Mouse (Mus musculus): ENCODE results near the gene Tmem184a. TPM values are rescaled to one million over a fixed set of nuclear protein-coding genes. Genes with fewer than 3 reads are reported as not detected.

The Tmem184a gene
- total and polyA plus RNA-seq, 2 experiments from 2014 or later, result 0.16 TPM; not detected in 1

DNA sequence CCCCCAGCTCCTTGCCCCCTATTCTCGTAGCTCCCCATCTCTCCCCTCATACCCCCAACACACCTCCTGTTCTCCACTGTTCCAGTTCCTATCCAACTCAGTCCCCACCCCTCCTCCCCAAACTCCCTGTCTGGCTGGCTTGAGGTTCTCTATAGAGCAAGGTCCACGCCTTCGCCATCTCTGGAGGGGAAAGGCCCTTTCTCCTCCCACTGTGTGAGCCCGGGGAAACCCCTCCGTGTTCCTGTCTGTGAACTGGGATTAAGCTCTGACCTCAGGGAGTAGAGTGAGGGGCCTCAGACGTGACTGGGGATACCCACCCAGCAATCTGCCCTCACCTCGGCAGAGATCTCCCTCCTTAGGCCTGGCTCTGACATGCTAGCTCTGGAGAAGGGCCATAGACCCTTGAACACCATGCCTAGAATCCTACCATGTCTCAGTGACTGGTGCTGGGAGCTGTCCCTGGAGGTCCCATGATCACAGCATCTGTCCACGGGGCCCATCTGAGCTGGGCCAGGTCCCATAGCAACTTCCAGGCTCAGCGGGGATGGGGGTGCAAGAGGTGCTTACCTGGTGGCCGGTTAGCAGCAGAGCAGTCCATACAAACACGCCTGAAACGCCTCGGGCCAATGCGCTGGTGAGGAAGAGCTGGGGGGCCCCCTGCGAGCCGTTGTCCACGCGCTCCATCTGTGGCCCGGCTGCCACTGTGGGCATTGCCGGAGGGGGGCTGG lies 7.2 kb downstream of the Tmem184a start:
- Histone ChIP-seq H3K4me3 (ENCODE audit: low read depth, low read length) (no peak overlapping the region), H3K27ac (ENCODE audit: low read depth, low read length) (no peak overlapping the region), H3K9ac (replicated peaks; ENCODE audit: low read length, poor library complexity, severe bottlenecking) (no peak overlapping the region), H3K36me3 (ENCODE audit: insufficient read depth, low read length) (no peaks in the 10 kb centered on the region), H3K9me3 (ENCODE audit: low read length) (no peaks in the 10 kb centered on the region), H3K27me3 (ENCODE audit: insufficient read depth, low read length) (peaks cover 6% of the 10 kb centered on the region; the same call in 1 of the 2 replicates), H3K4me2 (ENCODE audit: low read depth, low read length, poor library complexity, severe bottlenecking) (no peak overlapping the region), H3K4me1 (ENCODE audit: insufficient read depth, low read length) (no peaks in the 10 kb centered on the region)
- TF ChIP-seq CTCF (IDR thresholded peaks at IDR 0.05), result no peak
- no peak for DNase-seq (ENCODE audit: low spot score)
- 72% methylated on average over 20 of the region's 20 CpGs for WGBS
- ATAC-seq (ENCODE audit: low FRiP score), result no peak

GRCm38 (mm10) chr5:139811677-139812397 lies 7.9 kb downstream of the Tmem184a start:
- no peak for ATAC-seq (ENCODE audit: low FRiP score)

GRCm38 (mm10) chr5:139809397-139809796 lies 10.3 kb downstream of the Tmem184a start:
- TF ChIP-seq CTCF (IDR thresholded peaks at IDR 0.05), result peak; percentile 53
- no peak overlapping the region for H3K4me3 ChIP-seq (ENCODE audit: low read depth, low read length)
- DNase-seq (ENCODE audit: low spot score) (no peak), ATAC-seq (ENCODE audit: low FRiP score) (no peak)
- H3K4me2 ChIP-seq (ENCODE audit: low read depth, low read length, poor library complexity, severe bottlenecking), result no peak overlapping the region
- no peak overlapping the region for H3K27ac ChIP-seq (ENCODE audit: low read depth, low read length)
- peaks cover 6% of the 10 kb centered on the region; the same call in 1 of the 2 replicates for H3K27me3 ChIP-seq (ENCODE audit: insufficient read depth, low read length)
- 64% methylated on average over 4 of the region's 4 CpGs for WGBS
- no peaks in the 10 kb centered on the region for H3K36me3 ChIP-seq (ENCODE audit: insufficient read depth, low read length)
- no peaks in the 10 kb centered on the region for H3K9me3 ChIP-seq (ENCODE audit: low read length)
- H3K9ac ChIP-seq (replicated peaks; ENCODE audit: low read length, poor library complexity, severe bottlenecking), result no peak overlapping the region
- H3K4me1 ChIP-seq (ENCODE audit: insufficient read depth, low read length), result no peaks in the 10 kb centered on the region

More at GRCm38 (mm10) chr5:139811677-139812397, 7.9 kb downstream of the Tmem184a start:
- no peak overlapping the region for H3K27ac ChIP-seq (ENCODE audit: low read depth, low read length)
- H3K9ac ChIP-seq (replicated peaks; ENCODE audit: low read length, poor library complexity, severe bottlenecking), result no peak overlapping the region
- H3K27me3 ChIP-seq (ENCODE audit: insufficient read depth, low read length), result peaks cover 6% of the 10 kb centered on the region; the same call in 1 of the 2 replicates
- no peak overlapping the region for H3K4me3 ChIP-seq (ENCODE audit: low read depth, low read length)
- H3K4me1 ChIP-seq (ENCODE audit: insufficient read depth, low read length), result no peaks in the 10 kb centered on the region
- no peak overlapping the region for H3K4me2 ChIP-seq (ENCODE audit: low read depth, low read length, poor library complexity, severe bottlenecking)
- no peaks in the 10 kb centered on the region for H3K9me3 ChIP-seq (ENCODE audit: low read length)
- no peaks in the 10 kb centered on the region for H3K36me3 ChIP-seq (ENCODE audit: insufficient read depth, low read length)
- TF ChIP-seq CTCF (IDR thresholded peaks at IDR 0.05), result no peak
- DNase-seq (ENCODE audit: low spot score), result no peak
- WGBS, result 78% methylated on average over 15 of the region's 15 CpGs

GRCm38 (mm10) chr5:139805924-139806323 lies 13.8 kb downstream of the Tmem184a start:
- H3K4me3 ChIP-seq (ENCODE audit: low read depth, low read length), result no peak overlapping the region
- 85% methylated on average over 8 of the region's 8 CpGs for WGBS
- TF ChIP-seq CTCF (IDR thresholded peaks at IDR 0.05), result no peak

DNA sequence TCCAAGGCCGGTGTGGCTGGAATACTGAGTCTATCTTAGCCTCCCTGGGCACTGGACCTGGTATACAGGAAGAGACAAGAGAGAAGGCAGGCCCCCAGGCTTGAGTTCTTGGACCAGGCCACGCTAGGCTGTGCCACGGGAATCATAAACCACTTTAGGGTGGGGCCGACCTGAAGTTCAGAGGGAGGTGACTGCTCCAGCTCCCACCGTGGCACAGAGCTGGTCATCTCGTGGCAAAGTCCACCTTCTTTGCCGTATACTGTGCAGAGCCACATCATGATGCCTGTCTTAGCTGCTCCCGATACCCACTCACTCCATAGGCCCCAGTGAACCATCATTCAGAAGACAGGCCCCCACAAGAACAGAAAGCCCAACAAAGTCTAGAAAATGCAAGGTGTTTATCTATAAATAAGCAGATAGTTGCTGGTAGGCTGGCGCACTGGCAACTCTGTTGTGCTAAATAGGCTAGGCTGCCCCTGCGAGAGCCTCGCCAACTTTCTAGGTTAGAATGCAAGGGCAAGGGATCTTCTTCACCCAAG lies 15.1 kb downstream of the Tmem184a start:
- TF ChIP-seq CTCF (IDR thresholded peaks at IDR 0.05), result no peak
- H3K36me3 ChIP-seq (ENCODE audit: insufficient read depth, low read length), result peaks cover 12% of the 10 kb centered on the region
- no peak overlapping the region for H3K27ac ChIP-seq (ENCODE audit: low read depth, low read length)
- H3K4me3 ChIP-seq (ENCODE audit: low read depth, low read length), result no peak overlapping the region
- ATAC-seq (ENCODE audit: low FRiP score), result no peak
- no peak overlapping the region for H3K9ac ChIP-seq (replicated peaks; ENCODE audit: low read length, poor library complexity, severe bottlenecking)
- 93% methylated on average over 11 of the region's 11 CpGs for WGBS
- no peak overlapping the region for H3K4me2 ChIP-seq (ENCODE audit: low read depth, low read length, poor library complexity, severe bottlenecking)
- H3K27me3 ChIP-seq (ENCODE audit: insufficient read depth, low read length), result no peaks in the 10 kb centered on the region
- DNase-seq (ENCODE audit: low spot score), result no peak
- no peaks in the 10 kb centered on the region for H3K9me3 ChIP-seq (ENCODE audit: low read length)
- H3K4me1 ChIP-seq (ENCODE audit: insufficient read depth, low read length), result no peaks in the 10 kb centered on the region

More at GRCm38 (mm10) chr5:139805924-139806323, 13.8 kb downstream of the Tmem184a start:
- H3K9me3 ChIP-seq (ENCODE audit: low read length), result no peaks in the 10 kb centered on the region
- no peak overlapping the region for H3K9ac ChIP-seq (replicated peaks; ENCODE audit: low read length, poor library complexity, severe bottlenecking)
- no peaks in the 10 kb centered on the region for H3K4me1 ChIP-seq (ENCODE audit: insufficient read depth, low read length)
- no peak overlapping the region for H3K27ac ChIP-seq (ENCODE audit: low read depth, low read length)
- ATAC-seq (ENCODE audit: low FRiP score) (no peak), DNase-seq (ENCODE audit: low spot score) (no peak)
- peaks cover 2% of the 10 kb centered on the region for H3K36me3 ChIP-seq (ENCODE audit: insufficient read depth, low read length)
- H3K27me3 ChIP-seq (ENCODE audit: insufficient read depth, low read length), result no peaks in the 10 kb centered on the region
- no peak overlapping the region for H3K4me2 ChIP-seq (ENCODE audit: low read depth, low read length, poor library complexity, severe bottlenecking)
